Mouse (Mus musculus): ENCODE measurements at regions not wholly inside any gene's neighbourhood (a gene's known extent, or its start where the extent isn't known, plus 50 kb on each side); places are given as distances from the start of the nearest gene placed in this dataset.

DNA sequence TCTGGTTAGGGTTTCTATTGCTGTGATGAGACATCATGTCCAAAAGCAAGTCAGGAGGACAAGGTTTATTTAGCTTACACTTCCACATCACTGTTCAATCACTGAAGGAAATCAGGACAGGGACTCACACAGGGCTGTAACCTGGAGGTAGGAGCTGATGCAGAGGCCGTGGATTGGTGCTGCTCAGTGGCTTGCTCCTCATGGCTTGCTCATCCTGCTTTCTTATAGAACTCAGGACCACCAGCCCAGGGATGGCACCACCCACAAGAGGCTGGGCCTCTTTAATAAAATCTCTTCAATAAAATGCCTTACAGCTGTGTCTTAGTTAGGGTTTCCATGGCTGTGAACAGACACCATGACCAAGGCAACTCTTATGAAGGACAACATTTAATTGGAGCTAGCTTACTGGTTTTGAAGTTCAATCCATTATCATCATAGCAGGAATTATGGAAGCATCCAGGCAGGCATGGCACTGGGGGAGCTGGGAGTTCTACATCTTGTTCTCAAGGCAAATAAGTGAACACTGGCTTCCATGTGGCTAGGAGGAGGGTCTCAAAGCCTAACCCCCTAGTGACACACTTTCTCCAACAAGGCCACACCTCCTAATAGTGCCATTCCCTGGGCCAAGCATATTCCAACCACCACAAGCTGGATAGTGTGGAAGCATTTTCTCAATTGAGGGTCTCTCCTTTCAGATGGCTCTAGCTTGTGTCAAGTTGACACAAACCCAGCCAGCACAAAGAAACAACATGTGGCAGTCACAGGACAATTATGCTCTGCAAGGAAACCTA lies 96.4 kb upstream of the Cpm start:
- Histone ChIP-seq H3K9ac (ENCODE audit: low read depth, low read length) (no peak overlapping the region), H3K36me3 (ENCODE audit: control insufficient read depth, insufficient read depth, low read length) (no peaks in the 10 kb centered on the region), H3K27ac (ENCODE audit: low read depth, low read length) (no peak overlapping the region), H3K27me3 (ENCODE audit: control insufficient read depth, insufficient read depth, low read length) (no peaks in the 10 kb centered on the region), H3K4me2 (no peak overlapping the region), H3K4me3 (ENCODE audit: low read depth, low read length) (no peak overlapping the region), H3K9me3 (replicated peaks; ENCODE audit: control insufficient read depth, low read length) (no peaks in the 10 kb centered on the region), H3K4me1 (ENCODE audit: control insufficient read depth, insufficient read depth, low read length) (no peaks in the 10 kb centered on the region)
- 85% methylated on average over 1 of the region's 1 CpGs for WGBS (ENCODE audit: insufficient replicate concordance)
- ATAC-seq (replicated peaks; ENCODE audit: insufficient number of reproducible peaks, low FRiP score, low TSS enrichment), result no peak

DNA sequence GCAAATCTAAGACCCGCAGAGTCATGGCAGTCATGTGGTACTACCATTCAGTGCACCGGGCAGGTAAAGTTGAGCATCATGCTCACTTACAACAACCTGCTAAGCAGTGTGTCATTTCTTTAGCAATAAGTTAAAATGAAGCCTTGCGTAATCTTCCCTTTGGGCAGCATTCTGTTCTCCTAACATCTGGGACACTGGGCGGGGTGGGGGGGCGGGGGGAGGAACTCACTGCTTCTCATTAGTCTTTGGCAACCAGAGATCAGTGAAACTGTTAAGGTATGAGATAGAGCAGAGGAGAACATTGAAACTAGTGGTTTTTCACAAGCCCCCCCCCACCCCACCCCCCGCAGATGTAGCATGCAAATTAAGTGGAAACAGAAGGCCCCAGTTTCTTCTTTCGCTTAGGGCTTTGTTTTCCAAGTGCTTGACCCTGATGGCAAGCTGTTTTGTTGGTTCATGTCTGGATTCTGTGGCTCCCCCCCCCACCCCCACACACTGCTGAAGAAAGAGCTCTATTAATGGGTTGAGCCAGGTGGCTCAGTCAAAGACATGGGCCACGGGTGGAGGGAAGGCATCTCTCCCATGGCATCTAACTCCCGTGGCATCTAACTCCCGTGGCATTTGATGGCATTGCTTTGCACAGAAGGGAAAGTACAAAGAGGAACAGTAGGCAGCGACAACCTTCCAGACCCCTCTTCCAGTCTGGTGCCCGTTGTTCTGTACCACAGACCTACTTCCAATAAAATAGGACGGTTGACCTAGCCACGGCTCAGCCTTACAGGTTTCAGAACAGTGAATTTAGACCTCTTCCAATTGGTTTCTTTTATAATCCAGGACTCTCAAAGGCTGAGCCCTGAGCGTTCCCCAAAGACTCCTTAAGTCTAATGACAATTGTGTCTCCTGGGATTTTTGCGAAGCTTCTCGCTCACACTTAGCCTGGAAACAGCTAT lies 97.2 kb upstream of the Cpm start:
- WGBS (ENCODE audit: insufficient replicate concordance), result 84% methylated on average over 17 of the region's 17 CpGs
- H3K9ac ChIP-seq (ENCODE audit: low read depth, low read length), result no peak overlapping the region
- no peak overlapping the region for H3K4me3 ChIP-seq (ENCODE audit: low read depth, low read length)
- H3K4me2 ChIP-seq, result no peak overlapping the region
- no peaks in the 10 kb centered on the region for H3K27me3 ChIP-seq (ENCODE audit: control insufficient read depth, insufficient read depth, low read length)
- H3K9me3 ChIP-seq (replicated peaks; ENCODE audit: control insufficient read depth, low read length), result no peaks in the 10 kb centered on the region
- no peaks in the 10 kb centered on the region for H3K4me1 ChIP-seq (ENCODE audit: control insufficient read depth, insufficient read depth, low read length)
- no peaks in the 10 kb centered on the region for H3K36me3 ChIP-seq (ENCODE audit: control insufficient read depth, insufficient read depth, low read length)
- H3K27ac ChIP-seq (ENCODE audit: low read depth, low read length), result no peak overlapping the region
- no peak for ATAC-seq (replicated peaks; ENCODE audit: insufficient number of reproducible peaks, low FRiP score, low TSS enrichment)

DNA sequence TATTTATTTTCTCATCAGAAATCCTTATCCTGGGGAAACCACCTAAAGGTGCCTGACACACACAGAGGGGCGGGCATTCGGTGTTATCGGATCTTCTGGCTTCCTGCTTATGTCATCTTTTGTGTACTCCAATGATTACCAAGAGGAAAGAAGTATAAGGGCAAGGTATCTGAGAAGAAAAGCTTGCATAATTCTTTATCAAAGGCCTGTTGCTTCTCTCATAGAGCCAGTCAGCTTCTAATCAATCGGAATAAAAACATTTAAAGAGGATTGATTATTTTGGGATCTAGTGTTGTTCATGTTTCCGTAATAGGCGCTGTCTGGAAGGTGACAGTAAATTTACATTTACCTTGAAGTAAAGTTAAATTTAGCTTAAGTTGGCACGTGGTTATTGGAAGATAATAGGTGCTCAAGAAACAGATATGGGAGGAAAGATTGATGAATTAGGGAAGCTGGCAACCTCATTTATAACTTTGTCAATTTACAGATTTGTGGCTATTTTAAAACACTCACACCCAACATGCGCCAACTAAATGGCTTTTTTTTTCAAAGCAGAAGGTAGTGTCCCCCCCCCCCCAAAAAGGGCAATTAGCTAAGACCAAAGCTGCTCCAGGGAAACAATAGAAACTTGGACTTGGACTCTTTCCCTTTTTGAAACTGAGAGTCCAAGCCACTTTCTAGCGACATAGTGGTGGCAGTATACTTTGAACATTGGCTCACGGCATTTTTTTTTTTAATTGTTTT lies 98.3 kb upstream of the Cpm start:
- Histone ChIP-seq H3K27me3 (ENCODE audit: control insufficient read depth, insufficient read depth, low read length) (no peaks in the 10 kb centered on the region), H3K4me1 (ENCODE audit: control insufficient read depth, insufficient read depth, low read length) (no peaks in the 10 kb centered on the region), H3K4me2 (no peak overlapping the region), H3K4me3 (ENCODE audit: low read depth, low read length) (no peak overlapping the region), H3K36me3 (ENCODE audit: control insufficient read depth, insufficient read depth, low read length) (no peaks in the 10 kb centered on the region), H3K9ac (ENCODE audit: low read depth, low read length) (no peak overlapping the region), H3K27ac (ENCODE audit: low read depth, low read length) (no peak overlapping the region), H3K9me3 (replicated peaks; ENCODE audit: control insufficient read depth, low read length) (no peaks in the 10 kb centered on the region)
- 74% methylated on average over 10 of the region's 10 CpGs for WGBS (ENCODE audit: insufficient replicate concordance)
- no peak for ATAC-seq (replicated peaks; ENCODE audit: insufficient number of reproducible peaks, low FRiP score, low TSS enrichment)

DNA sequence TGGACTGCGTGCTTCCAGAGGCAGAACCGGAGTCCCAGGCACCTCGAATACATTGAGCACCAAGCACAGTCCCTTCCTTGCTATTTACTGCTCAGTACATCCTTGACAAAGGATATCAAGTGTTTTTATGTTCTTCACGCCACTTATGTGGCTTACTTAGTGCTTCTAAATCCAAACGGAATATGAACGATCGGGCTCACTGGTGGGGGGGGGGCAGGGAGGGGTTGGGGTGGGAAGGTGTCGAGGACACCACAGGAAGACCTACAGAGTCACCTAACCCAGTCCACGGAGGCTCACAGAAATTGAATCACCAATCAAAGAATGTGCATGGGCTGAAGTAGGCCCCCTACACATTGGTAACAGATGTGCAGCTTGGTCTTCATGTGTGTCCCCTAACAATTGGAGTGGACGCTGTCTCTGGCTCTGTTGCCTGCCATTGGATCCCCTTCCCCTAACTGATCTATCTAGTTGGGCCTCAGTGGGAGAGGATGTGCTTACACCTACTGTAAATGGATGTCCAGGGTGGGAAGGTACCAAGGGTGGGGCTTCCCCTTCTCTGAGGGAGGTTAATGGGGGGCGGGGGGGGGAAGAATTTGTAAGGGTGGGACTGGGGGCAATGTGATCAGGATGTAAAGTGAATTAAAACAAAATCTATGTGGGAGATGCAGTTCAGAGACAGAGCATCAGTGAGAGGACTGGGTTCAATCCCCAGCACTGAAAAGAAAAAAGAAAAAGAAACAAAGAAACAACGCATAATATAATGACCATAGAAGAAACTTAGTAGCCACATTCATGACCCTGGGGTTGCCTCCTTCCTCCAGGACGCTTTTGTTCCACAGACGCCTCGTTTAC lies 99.1 kb upstream of the Cpm start:
- no peaks in the 10 kb centered on the region for H3K27me3 ChIP-seq (ENCODE audit: control insufficient read depth, insufficient read depth, low read length)
- ATAC-seq (replicated peaks; ENCODE audit: insufficient number of reproducible peaks, low FRiP score, low TSS enrichment), result no peak
- H3K4me1 ChIP-seq (ENCODE audit: control insufficient read depth, insufficient read depth, low read length), result no peaks in the 10 kb centered on the region
- no peak overlapping the region for H3K4me2 ChIP-seq
- WGBS (ENCODE audit: insufficient replicate concordance), result 65% methylated on average over 15 of the region's 15 CpGs
- no peaks in the 10 kb centered on the region for H3K9me3 ChIP-seq (replicated peaks; ENCODE audit: control insufficient read depth, low read length)
- H3K36me3 ChIP-seq (ENCODE audit: control insufficient read depth, insufficient read depth, low read length), result no peaks in the 10 kb centered on the region
- no peak overlapping the region for H3K4me3 ChIP-seq (ENCODE audit: low read depth, low read length)
- no peak overlapping the region for H3K27ac ChIP-seq (ENCODE audit: low read depth, low read length)
- H3K9ac ChIP-seq (ENCODE audit: low read depth, low read length), result no peak overlapping the region

DNA sequence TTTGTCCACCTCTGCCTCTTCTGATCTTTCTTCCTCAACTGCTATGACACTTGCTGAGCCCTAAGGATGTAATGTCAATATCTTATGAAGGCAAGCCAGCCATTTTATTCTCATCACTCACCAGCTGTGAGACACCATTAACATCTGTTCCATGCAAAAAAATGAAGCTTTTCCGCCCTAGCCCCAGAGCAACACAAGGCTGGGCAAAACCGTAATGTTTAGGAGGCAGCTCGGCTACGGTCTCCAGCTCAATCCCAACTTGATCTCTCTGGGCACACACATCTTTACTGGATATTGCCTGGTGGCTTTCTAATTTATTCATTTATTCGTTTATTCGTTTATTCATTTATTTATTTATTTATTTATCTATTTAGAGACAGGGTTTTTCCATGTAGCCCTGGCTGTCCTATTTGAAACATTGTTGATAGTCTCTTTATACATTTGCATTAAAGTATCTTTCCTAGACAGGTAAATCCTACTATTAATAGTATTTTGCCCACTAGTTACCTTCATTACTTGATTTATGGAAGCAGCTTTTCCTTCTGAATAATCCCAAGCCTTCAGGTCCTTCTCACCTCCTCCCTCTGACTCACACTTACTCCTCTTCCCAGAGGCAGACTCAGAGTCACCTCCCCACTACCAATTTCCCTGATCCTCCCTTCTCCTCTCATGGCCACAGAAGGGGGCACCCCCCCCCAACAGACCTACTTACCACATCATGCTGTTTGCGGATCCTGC lies 99.9 kb upstream of the Cpm start:
- Histone ChIP-seq H3K4me1 (ENCODE audit: control insufficient read depth, insufficient read depth, low read length) (no peaks in the 10 kb centered on the region), H3K4me2 (no peak overlapping the region), H3K27me3 (ENCODE audit: control insufficient read depth, insufficient read depth, low read length) (no peaks in the 10 kb centered on the region), H3K9ac (ENCODE audit: low read depth, low read length) (no peak overlapping the region), H3K4me3 (ENCODE audit: low read depth, low read length) (no peak overlapping the region), H3K27ac (ENCODE audit: low read depth, low read length) (no peak overlapping the region), H3K36me3 (ENCODE audit: control insufficient read depth, insufficient read depth, low read length) (no peaks in the 10 kb centered on the region), H3K9me3 (replicated peaks; ENCODE audit: control insufficient read depth, low read length) (no peaks in the 10 kb centered on the region)
- 78% methylated on average over 7 of the region's 7 CpGs for WGBS (ENCODE audit: insufficient replicate concordance)
- ATAC-seq (replicated peaks; ENCODE audit: insufficient number of reproducible peaks, low FRiP score, low TSS enrichment), result no peak

DNA sequence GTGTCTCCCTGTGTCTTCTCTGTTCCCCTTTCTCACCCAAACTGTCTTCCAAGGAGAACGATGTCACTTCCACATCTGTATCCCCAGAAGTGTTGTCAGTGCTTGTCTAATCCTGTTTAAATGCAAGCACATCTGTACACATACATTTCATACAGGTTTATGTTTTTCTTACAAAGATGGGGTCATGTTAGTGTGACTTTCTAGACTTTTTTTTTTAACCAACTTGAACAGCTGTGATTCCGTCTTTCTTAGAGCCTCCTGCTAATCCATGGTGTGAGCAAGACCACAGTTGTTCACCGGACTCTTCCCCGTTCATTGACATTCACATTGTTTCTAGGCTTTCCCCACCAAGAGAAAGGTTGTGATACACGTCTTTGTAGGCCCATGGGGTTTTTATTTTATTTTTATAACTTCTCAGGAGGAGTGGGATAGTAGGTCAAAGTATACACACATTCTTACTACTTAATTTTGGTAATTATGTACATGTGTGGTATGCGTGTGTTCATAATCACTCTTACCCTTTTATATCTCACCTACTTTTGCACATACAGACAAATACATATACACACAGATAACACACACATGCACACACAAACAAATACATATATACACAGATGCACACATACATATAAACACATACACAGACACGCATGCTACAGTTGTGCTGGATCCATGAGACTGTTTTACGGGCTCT lies 100.6 kb upstream of the Cpm start:
- Histone ChIP-seq H3K4me3 (ENCODE audit: low read depth, low read length) (no peak overlapping the region), H3K27me3 (ENCODE audit: control insufficient read depth, insufficient read depth, low read length) (no peaks in the 10 kb centered on the region), H3K9ac (ENCODE audit: low read depth, low read length) (no peak overlapping the region), H3K36me3 (ENCODE audit: control insufficient read depth, insufficient read depth, low read length) (no peaks in the 10 kb centered on the region), H3K9me3 (replicated peaks; ENCODE audit: control insufficient read depth, low read length) (no peaks in the 10 kb centered on the region), H3K27ac (ENCODE audit: low read depth, low read length) (no peak overlapping the region), H3K4me2 (no peak overlapping the region), H3K4me1 (ENCODE audit: control insufficient read depth, insufficient read depth, low read length) (no peaks in the 10 kb centered on the region)
- ATAC-seq (replicated peaks; ENCODE audit: insufficient number of reproducible peaks, low FRiP score, low TSS enrichment), result no peak
- WGBS (ENCODE audit: insufficient replicate concordance), result 82% methylated on average over 8 of the region's 8 CpGs

DNA sequence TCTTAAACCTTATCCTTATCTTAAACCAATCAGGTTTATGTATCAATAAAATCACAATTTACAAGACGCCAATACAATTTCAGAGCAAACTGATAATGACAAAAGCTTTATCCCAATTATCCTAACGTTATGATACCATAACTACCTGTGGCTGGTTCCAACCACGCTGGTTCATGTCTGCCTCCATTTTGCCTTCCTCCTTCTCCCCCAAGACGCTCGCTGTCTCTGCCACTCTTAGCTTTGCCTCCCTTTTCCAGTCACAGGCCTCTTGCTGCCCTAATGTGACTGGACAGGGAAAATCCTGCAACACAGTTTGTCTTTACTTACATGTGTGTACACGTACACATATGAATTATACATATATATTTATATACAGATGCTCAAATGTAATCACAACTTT lies 101.3 kb upstream of the Cpm start:
- no peaks in the 10 kb centered on the region for H3K27me3 ChIP-seq (ENCODE audit: control insufficient read depth, insufficient read depth, low read length)
- 85% methylated on average over 6 of the region's 6 CpGs for WGBS (ENCODE audit: insufficient replicate concordance)

More for the DNA sequence above, 101.3 kb upstream of the Cpm start:
- no peaks in the 10 kb centered on the region for H3K9me3 ChIP-seq (replicated peaks; ENCODE audit: control insufficient read depth, low read length)
- H3K4me2 ChIP-seq, result no peak overlapping the region
- no peak overlapping the region for H3K4me3 ChIP-seq (ENCODE audit: low read depth, low read length)
- H3K27ac ChIP-seq (ENCODE audit: low read depth, low read length), result no peak overlapping the region
- ATAC-seq (replicated peaks; ENCODE audit: insufficient number of reproducible peaks, low FRiP score, low TSS enrichment), result no peak
- H3K4me1 ChIP-seq (ENCODE audit: control insufficient read depth, insufficient read depth, low read length), result no peaks in the 10 kb centered on the region
- H3K36me3 ChIP-seq (ENCODE audit: control insufficient read depth, insufficient read depth, low read length), result no peaks in the 10 kb centered on the region
- H3K9ac ChIP-seq (ENCODE audit: low read depth, low read length), result no peak overlapping the region

Data from heart, embryonic 11.5 days (tissue).